Mouse (Mus musculus) lung, postnatal 10 days (tissue): Measurements from ENCODE around the gene H6pd.
"Not testable (repeated sequence)": the region's sequence is repeated elsewhere in the genome, so short reads cannot be mapped to it uniquely, and the experiment has no call there.

Experiments used
- DNase-seq: peaks from one replicate; pipeline ENCODE4 v3.0.0; 2021

The H6pd gene

DNA sequence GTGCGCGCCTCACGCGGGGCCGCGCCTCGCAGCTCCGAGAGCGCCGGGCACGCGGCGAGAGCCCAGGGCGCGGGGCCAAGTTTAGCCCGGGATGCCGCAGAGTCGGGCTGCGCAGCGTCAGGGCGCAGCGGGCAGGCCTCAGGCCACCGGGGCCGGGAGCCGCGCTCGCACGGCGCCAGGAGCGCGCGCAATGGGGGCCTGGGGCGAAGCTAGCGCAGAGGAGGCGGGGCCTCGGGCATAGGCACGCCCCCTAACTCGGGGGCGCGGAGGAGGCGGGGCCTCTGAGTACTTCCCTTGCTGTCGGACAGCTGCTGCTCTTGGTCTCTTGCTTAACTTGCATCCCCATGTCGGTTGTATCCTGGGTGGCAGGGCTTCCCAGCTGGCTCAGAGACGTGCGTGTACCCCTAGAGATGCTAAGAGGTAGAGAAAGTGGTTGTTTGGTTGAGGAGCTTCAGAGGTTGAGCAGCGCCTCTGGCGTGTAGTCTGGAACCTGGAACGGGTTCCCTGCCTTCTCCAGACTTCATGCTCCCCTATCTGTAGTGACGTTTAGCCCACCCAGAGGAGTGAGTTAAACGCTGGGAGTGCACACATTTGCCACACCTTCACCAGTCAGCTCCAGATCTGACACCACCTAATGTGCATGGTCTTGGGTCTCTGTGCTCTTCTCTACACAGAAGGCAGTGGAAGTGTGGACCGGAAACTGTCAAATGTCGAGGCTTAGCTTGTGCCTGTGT lies at the start of gene H6pd:
H6pd (minus strand) TSS at position 171 of the 734 bp plus-strand sequence.
- DNase-seq = peak; percentile 96

DNA sequence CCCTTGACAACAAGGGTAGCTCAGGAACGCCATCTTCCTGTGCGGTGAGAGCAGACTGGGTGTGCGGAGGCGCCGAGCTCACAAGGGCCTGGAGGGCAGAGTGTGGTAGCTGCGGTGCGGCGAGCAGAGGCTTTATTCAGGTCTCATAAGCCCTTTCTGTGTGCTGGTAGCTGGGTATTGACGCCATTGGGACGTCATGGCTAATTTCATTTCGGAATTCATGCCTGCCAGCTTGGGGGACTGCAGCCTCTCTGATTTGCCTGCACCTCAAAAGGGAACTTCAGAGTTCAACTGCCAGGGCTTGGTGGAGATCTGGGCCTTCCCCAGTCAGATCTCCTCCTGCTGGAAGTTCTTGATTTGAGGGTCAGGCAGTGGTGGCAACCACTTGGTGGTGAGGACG lies 48.9 kb upstream of the H6pd start:
- no peak for DNase-seq

DNA sequence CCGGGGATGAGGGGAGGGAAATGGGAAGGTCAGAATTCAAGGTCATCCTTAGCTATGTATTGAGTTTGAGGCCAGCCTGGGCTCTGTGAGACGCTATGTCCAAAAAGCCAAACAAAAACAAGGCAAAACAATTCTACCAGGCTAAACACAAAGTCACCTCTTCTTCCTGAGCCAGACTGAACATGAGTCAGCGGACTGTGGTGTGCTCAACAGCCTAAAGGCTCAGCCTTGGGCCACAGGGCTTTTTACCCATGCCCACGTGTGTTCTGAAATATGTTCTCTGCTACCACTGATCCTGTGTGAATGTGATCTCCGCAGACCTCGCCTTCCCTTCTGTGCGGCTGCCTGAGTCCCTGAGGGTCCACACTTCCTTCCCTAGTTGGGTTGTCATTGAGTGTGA lies 47.3 kb upstream of the H6pd start:
- no peak for DNase-seq

DNA sequence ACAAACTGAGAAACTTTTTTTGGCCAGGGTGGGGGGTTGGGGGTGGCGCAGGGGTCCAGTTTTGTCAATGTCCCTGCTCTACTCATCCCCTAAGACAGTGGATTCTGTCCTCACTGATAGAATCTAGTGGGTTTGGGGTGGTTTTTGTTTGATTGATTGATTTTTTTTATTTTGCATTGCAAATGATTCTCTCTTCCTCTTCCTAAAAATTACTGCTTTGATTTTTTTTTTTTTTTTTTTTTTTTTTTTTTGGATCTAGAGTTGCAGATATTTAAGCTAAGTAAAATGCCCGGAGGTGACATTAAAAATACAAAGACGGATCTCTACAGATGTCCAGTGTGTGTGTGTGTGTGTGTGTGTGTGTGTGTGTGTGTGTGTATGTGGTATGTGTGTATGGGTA lies 43.6 kb upstream of the H6pd start:
- DNase-seq = no peak

DNA sequence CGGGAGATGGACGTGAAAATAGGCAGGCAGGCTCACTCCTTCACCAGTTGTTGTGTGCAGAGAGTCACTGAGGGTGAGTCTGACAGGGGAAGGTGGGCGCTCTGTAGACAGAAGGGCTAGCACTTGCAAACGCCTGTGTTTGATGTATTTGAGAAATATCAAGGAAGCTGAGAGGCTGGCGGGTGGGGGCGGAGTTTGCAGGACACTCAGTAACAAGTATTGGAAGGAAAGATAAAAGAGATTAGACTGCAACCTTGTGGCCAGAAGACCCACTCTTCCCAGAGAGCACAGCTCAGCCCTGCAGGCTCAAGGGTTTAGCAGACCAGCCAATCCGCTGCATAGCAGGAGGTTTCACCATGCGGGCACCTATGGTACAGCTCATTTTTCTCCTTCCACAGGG lies 42.7 kb upstream of the H6pd start:
- DNase-seq = no peak

DNA sequence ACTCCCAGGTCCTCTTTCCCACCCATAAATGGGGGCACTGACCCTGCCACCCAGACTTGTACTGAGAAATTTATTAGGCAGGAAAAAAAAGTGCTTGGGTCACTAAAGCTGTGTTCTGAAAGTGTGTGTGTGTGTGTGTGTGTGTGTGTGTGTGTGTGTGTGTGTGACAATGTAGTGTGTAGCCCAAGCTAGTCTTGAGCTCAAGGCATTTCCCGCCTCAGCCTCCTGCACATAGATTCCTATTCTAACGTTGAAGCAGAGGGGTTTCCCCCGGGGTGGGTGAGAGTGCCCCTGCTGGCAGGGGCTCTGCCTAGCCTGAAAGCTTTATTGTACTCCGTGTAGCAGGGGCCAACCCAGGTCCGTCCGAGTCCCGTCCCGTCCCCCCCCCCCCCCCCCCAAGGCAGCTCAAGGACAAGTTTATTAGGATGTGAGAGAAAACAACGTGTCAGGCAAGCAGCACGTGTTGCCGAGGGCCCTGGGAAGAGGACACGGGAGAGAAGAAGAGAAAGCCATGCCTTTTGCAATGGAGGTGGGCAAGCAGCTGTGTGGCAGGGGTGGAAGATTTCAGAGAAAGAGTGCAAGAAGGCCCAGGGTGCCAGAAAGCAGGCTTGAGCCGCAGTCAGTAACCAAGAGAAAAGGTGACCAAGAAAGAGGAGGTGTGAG lies 40.9 kb upstream of the H6pd start:
- DNase-seq = no peak

DNA sequence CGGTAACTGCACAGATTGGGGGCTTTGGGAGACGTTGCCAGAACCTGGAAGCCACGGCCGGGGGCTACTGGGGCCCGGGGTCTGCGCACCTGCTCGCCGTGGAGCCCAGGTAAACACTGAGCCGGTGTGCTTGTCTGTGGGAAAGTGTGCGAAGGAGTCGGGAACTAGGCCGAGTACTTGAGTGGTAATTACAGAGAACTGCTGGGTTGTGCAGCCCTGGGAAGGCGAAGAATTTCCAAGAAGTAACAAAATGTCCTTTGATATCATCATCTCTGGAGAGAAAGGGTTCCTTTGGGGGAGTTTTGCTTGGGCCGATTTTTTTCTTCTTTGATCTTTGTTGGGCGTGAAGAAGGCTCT lies 40.3 kb upstream of the H6pd start:
- no peak for DNase-seq

DNA sequence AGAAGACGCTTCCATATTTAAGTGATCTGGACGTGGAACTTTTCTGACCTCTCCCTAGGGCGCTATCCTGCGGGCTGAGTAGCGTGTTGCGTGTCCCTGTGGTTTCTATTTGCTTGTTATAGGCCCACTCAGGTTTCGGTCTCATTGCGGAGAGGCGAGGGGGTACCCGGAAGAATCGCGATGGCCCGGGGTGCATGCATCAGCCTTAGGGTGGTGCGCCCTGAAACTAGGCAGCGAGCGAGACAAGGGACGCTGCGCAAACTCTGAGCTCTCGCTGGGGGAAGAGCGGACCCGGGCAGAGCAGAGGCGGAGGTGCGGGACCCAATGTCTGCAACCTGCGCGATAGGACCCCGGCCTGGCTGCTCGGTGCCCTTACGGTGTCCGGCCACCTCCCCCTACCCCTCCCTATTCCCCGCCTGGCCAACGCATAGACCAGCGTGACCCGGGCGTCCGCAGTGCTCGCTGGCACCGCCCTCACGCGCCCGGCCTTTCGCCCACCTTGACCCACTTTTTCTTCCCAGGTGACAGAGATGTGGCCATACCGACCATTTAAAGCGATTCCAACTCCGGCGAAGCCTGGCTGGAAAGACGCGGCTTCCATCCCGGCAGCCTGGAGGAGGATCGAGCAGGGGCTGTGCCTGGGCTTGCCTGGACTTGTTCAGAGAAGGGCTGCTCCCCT lies 39.8 kb upstream of the H6pd start:
- DNase-seq = peak; percentile 18

DNA sequence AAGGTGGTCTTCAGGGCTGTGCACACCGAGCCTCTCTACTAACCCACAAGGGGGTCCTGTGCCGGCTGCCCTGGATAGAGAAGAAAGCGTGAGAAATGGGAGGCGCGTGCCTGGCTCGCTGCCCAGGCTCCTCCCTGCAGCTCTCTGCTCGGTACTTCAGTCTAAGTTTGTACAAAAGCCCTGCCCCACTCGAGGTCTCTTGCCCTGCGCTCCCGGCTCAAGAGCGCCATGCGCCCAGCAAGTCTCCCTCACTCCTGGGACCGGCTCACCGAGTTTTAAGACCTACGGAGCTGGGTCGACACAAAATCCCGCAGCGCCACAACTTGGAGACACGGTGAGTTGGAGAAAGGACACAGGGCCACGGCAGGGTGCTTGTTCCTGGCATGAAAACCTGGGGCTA lies 39.2 kb upstream of the H6pd start:
- DNase-seq = peak; percentile 86

DNA sequence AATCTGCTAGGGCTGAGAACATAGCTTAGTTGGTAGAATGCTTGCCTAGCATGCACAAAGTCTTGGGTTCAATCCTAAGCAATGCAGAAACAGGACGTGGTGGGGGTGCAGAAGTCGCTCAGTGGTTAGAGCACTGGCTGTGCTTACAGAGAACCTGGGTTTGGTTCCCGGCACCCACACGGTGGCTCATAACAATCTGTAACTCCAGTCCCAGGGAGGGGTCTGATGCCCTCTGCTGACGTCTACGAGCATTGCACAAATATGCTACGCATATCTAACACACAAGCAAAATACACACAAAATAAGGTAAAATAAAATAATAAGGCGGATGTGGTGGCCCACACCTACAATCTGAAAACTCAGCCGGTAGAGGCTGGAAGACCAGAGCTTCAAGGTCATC lies 34.8 kb upstream of the H6pd start:
- DNase-seq = no peak

DNA sequence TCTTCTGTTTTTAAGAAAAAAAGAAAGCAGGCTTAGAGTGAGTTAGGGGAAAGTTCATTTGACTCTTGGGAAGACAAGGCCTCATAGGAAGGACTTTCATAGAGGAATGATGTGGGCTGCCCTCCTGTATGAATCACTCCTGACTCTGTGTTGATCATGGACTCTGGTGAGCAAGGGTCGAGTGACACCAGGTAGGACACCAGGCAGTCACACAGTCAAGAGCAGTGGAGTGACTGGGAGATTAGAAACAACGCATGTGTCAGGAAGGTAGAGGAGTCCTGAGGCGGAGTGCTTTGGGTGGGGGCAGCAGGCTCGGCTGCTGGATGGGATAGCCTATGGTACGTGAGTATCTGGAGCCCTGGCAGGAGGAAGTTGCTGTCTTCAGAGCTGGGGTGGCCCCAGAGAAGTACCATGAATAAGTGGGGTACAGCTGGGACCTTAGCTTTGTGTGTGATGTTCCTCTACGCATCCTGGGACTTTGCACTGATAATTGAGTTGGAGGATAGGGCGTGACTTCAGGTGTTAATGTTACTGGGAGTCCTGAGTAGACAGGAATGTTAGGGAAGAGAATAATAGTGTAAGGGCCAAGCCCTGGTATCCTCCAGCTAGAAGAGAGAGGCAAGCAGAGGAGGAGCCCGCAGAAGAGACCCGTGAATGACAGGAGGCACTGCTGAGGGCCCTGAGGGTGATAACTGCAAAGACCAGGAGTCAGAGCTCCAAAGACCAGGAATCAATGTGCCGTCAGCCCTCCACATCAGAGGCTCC lies 32.7 kb upstream of the H6pd start:
- DNase-seq = no peak

DNA sequence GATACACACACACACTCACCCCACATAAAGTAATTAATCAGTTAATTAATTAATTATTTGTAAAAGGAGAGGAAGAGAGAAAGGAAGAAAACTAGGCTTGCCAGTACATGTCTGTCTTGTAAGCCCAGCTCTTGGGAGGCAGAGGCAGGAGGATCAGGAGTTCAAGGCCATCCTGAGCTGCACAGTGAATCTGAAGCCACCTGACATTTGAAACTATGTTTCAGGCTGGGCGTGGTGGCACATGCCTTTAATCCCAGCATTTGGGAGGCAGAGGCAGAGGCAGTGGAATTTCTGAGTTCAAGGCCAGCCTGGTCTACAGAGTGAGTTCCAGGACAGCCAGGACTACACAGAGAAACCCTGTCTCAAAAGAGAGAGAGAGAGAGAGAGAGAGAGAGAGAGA lies 32.0 kb upstream of the H6pd start:
- not testable (repeated sequence) for DNase-seq

DNA sequence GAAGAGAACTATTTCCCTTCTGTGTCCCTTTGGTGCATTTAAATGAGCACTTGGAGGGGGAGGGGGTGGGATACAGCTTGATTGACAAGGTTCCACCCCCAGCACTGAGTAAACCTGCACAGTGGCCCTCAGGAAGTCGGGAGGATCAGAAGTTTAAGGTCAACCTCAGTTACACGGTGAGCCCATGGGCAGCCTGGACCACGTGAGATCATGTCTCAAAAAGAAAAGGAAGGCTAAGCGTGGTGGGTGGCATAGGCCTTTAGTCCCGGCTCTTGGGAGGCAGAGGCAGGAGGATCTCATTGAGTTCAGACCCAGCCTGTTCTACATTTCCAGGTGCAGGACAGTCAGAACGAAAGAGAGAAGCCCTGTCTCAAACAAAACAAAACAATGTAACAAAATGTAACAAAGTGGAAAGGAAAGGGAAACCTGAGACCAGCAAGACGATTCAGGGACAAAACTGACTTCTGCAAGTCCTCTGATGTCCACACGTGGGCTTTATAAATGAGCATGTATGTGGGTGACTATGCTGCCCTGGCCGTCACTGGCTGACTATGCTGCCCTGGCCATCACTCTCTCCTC lies 31.3 kb upstream of the H6pd start:
- DNase-seq = no peak

DNA sequence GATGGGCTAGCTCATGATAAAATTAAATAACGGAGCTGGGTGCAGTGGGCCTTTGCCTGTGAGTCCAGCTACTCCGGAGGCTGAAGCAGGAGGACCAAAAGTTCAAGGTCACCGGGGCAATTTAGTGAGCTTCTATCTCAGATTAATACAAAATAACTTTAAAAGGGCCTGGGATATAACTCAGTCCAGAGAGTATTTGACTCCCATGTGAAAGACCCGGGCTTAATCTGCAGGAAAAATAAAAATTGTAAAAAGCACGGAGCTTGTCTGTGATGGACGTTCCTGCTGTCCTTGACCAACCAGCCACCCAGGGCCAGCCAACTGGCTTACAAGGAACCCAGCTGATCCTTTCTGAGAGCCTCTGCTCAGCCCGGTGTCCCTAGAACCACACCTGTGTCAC lies 29.7 kb upstream of the H6pd start:
- no peak for DNase-seq

DNA sequence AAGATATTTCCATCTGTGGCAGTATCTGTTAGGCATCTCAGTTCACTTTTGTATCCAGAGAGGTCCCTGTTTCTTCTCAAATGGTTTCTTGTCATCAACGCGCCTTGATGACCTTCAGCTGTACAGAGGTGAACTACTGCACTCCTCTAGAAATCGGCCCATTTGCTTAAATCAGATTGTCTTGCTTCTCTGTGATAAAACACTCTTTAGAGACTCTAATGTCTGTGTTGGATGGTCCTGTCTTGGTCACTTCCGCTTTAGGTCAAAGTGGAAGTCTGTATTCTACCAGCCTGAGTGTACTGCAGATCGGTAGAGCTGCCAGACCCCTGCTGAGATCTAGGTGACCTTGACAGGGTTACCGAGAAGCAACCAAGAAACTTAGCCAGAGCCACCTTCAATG lies 27.3 kb upstream of the H6pd start:
- DNase-seq = no peak

DNA sequence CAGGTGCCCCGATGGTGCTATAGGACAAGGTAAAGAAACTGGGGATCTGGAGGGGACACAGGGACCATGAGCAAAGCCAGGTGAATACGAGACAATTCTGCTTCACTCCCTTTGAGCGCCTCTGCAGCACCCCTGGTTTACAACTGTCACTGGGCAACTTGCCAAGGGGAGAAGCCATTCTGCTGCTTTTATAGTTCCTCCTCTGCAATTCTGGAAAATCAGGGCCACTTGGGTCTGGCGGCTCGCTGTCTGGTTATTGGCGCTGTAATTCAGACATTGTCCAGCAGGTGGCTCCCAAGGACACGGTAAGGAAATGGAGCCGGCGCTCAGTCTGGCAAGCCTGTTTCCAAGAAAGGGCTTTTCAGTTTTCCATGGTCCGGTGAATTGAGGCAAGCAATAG lies 26.5 kb upstream of the H6pd start:
- peak; percentile 92 for DNase-seq

DNA sequence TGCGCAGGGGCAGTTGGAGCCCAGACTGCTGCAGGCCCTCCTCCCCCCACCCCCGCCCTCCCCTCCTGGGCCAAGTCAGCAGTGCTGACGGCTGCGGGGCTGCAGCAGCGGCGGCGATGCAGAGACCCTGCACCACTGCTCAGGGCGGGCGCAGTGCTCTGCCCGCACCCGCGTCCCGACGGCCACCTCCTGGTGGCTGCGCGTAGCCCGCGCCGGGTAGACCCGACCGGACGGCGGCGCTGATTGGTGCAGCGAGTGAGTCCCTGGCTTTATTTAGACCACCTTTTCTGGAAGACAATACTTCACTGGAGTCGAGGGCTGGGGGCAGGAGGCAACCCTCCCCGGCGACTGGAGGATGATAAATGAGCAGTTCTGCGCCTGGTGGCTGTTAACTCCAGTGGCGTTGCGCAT lies 24.4 kb upstream of the H6pd start:
- DNase-seq = peak; percentile 29

DNA sequence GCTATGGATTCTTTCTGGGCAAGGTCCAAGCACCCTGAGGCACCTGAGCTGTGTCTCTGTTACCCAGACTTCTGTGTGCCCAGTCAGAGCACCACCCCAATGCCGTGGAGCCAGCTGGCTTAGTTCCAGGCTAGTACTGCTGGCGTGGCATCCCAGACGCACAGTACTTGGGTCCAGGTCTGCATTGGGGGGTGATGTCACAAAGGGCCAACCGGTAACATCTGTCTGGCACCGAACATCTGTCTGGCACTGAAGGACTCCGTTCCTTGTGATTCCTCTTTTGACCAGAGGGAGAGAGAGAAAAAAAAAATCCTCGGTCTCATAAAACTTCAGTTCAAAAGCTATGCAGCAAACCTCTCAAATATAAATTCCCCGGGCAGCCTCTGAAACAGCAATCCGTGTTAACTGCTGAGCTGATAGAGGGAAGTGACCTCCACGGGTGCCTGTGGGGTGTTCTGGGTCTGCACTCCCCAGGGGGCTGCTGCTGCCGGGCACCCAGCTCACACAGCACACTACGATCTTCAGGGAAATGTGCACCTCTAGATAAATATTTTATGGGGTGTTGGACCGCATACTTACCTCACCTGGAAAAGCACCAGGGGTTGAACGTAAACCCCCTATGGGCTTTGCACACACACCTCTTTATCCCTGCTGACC lies 22.5 kb upstream of the H6pd start:
- DNase-seq = peak; percentile 31

DNA sequence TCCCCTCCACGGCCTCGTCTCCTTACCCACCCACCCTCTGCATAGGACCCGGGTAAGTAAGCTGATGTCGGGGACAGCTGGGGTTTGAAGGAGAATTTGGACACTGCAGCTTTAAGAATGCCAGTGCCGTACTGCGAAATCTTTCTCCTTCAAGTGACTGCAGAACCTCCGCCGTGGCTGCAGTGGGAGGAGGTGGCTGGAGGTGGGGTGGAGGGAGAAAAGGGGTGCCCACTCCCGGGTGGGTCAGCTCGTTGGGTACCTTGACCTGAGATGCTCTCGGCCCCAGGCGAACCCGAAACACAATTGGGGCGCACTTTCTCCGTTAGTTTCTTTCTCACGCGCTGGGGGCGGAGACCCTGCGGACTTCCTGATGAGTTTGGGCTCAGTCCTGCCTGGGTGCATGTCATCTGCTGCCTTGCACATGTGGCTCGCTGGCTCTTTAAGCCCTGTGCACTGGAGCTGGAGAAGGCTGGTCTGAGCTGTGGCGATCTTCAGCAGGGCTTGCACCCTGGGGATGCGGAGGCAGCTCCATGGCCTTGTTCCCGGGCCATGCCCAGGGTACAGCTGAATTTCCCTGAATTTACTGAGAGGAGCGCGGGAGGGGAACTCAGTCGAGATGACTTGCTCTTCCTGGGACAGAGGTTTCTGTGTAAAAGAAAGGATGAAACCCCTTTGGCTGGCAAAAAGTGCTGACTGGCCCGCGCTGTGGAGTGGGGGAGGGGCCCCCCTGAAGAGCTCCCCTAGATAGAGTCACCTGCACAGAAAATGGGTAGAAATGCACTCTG lies 21.8 kb upstream of the H6pd start:
- DNase-seq = peak; percentile 33

DNA sequence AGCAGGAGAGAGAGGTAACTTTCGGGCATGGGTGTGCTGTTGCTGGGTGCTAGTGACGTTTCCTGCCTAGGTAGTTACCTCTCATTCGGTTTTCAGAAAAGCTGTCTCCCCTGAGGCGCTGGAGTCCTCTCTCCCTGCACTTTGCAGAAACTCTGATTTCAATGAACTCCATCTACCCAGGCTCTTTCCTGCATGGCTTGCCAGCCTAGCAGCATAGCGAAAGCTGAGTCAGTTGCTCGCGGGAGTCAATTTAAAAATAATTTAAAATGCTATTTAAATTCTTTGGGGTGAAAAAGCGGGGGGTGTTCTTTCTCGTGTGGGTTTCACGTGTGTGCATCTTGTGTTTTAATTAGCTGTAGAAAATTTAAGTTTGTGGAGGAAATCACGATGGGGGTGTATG lies 21.1 kb upstream of the H6pd start:
- DNase-seq = no peak

DNA sequence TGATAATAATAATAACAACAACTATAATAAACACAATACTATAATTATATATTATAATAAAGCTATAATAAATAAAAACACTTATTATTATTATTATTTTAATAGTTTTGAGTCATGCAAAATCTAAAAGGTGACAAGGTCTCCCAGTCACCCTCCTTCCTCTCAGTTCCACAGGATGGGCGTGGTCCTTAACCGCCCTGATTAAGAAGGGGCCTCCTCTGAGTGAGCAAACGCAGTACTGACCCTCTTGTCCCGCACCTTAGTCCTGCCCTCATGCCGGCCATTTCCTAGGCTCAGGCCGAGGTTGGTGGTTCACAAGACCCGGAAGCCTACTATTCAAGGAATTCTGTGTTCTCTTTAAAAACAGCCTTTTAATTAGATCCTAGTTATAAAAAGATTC lies 14.7 kb upstream of the H6pd start:
- DNase-seq = no peak
